Mouse (Mus musculus) CH12.LX (cell line): ENCODE results near the gene Pkib. TPM values are rescaled to one million over a fixed set of nuclear protein-coding genes. Genes with fewer than 3 reads are reported as not detected.

Experiments
- DNase-seq: peaks from one replicate; pipeline ENCODE4 v3.0.0-alpha.2; 2013; ENCODE audit errors: extremely low read depth
- H3K27ac ChIP-seq: 2 replicates; pipeline ENCODE4 v1.5.1; 2012; ENCODE audit warnings: low read depth, mild to moderate bottlenecking, control low read depth, moderate library complexity; ENCODE audit not compliant: insufficient read depth
- H3K27me3 ChIP-seq: replicated peaks from 2 replicates; pipeline ENCODE3; 2012; ENCODE audit warnings: inconsistent platforms
- H3K36me3 ChIP-seq, 2 experiments: replicated peaks in 1 of 2; 2 replicates each; pipeline versions ENCODE3 to v1.6.1; 2012; ENCODE audit warnings: inconsistent platforms in 1 of 2, low read length in 1 of 2, mild to moderate bottlenecking in 1 of 2, mixed read lengths in 1 of 2, moderate library complexity in 1 of 2; ENCODE audit not compliant: control insufficient read depth in 1 of 2, insufficient read depth in 1 of 2
- H3K4me1 ChIP-seq, 2 experiments: 2 replicates each; pipeline ENCODE4 v1.6.1; 2012; ENCODE audit warnings: inconsistent platforms in 1 of 2, moderate library complexity in 1 of 2; ENCODE audit not compliant: insufficient read depth in 2 of 2, control insufficient read depth in 1 of 2
- H3K4me2 ChIP-seq: 2 replicates; pipeline ENCODE4 v1.6.1; 2012; ENCODE audit warnings: low read depth, mild to moderate bottlenecking, control low read depth; ENCODE audit not compliant: poor library complexity, insufficient read depth, severe bottlenecking
- H3K4me3 ChIP-seq, 3 experiments: fragments of 150-350 bp in 1 of 3; sonication (generic) in 1 of 3; replicated peaks in 1 of 3; 2 replicates each; pipeline versions ENCODE3 to v1.5.1; 2011 to 2012; ENCODE audit warnings: low read depth in 2 of 3, low read length in 2 of 3, mild to moderate bottlenecking in 2 of 3, moderate library complexity in 2 of 3, control low read depth in 1 of 3, improper control_type of control experiment in 1 of 3, inconsistent platforms in 1 of 3, mixed read lengths in 1 of 3; ENCODE audit not compliant: poor library complexity in 1 of 3
- H3K79me2 ChIP-seq: replicated peaks from 2 replicates; pipeline ENCODE4 v1.6.1; 2012; ENCODE audit warnings: mild to moderate bottlenecking, moderate library complexity; ENCODE audit not compliant: control insufficient read depth, poor library complexity, insufficient read depth, severe bottlenecking; ENCODE audit errors: extremely low read depth
- H3K9ac ChIP-seq: 2 replicates; pipeline ENCODE4 v1.6.1; 2012; ENCODE audit warnings: low read depth, mild to moderate bottlenecking, control low read depth, moderate library complexity; ENCODE audit not compliant: insufficient read depth
- H3K9me3 ChIP-seq: replicated peaks from 2 replicates; pipeline ENCODE3; 2012; ENCODE audit warnings: low read length, inconsistent platforms, mixed read lengths
- BHLHE40 ChIP-seq: IDR thresholded peaks from 2 replicates; pipeline ENCODE4 v1.6.1; 2011; ENCODE audit warnings: mild to moderate bottlenecking, low read depth, low read length, improper control_type of control experiment
- CHD1 ChIP-seq: IDR thresholded peaks from 2 replicates; pipeline ENCODE4 v1.6.1; 2012; ENCODE audit warnings: low read depth, low read length, improper control_type of control experiment, inconsistent platforms
- CHD2 ChIP-seq: IDR thresholded peaks from 2 replicates; pipeline ENCODE4 v1.6.1; 2011; ENCODE audit warnings: low read length, improper control_type of control experiment
- ELF1 ChIP-seq: IDR thresholded peaks from 2 replicates; pipeline ENCODE4 v1.6.1; 2014; ENCODE audit warnings: low read depth, mild to moderate bottlenecking, inconsistent platforms, low read length, improper control_type of control experiment
- EP300 ChIP-seq: IDR thresholded peaks from 2 replicates; pipeline ENCODE4 v1.6.1; 2011; ENCODE audit warnings: low read length, improper control_type of control experiment
- HCFC1 ChIP-seq: IDR thresholded peaks from 2 replicates; pipeline ENCODE4 v1.6.1; 2012; ENCODE audit warnings: low read depth, mild to moderate bottlenecking, inconsistent platforms, low read length, improper control_type of control experiment
- IRF4 ChIP-seq: IDR thresholded peaks from 2 replicates; pipeline ENCODE4 v1.6.1; 2014; ENCODE audit warnings: low read depth, mild to moderate bottlenecking, inconsistent platforms, low read length, improper control_type of control experiment
- JUN ChIP-seq: IDR thresholded peaks from 2 replicates; pipeline ENCODE4 v1.6.1; 2011; ENCODE audit warnings: low read depth, mild to moderate bottlenecking, low read length, improper control_type of control experiment, moderate library complexity; ENCODE audit not compliant: insufficient read depth
- JUND ChIP-seq: conservative IDR thresholded peaks from 2 replicates; pipeline ENCODE4 v1.6.1; 2011; ENCODE audit warnings: low read depth, low read length, improper control_type of control experiment
- MAFK ChIP-seq: IDR thresholded peaks from 2 replicates; pipeline ENCODE4 v1.6.1; 2011; ENCODE audit warnings: low read length, improper control_type of control experiment; ENCODE audit not compliant: insufficient replicate concordance
- MAZ ChIP-seq: IDR thresholded peaks from 2 replicates; pipeline ENCODE4 v1.6.1; 2012; ENCODE audit warnings: low read depth, mild to moderate bottlenecking, inconsistent platforms, low read length, improper control_type of control experiment, moderate library complexity
- MEF2A ChIP-seq: IDR thresholded peaks from 2 replicates; pipeline ENCODE4 v1.6.1; 2014; ENCODE audit warnings: low read depth, mild to moderate bottlenecking, inconsistent platforms, low read length, improper control_type of control experiment, borderline replicate concordance
- MXI1 ChIP-seq: IDR thresholded peaks from 2 replicates; pipeline ENCODE4 v1.6.1; 2011; ENCODE audit warnings: mild to moderate bottlenecking, low read depth, low read length, improper control_type of control experiment
- NELFE ChIP-seq: IDR thresholded peaks from 2 replicates; pipeline ENCODE4 v1.6.1; 2011; ENCODE audit warnings: low read depth, low read length, improper control_type of control experiment
- NRF1 ChIP-seq: IDR thresholded peaks from 2 replicates; pipeline ENCODE4 v1.6.1; 2014; ENCODE audit warnings: low read depth, mild to moderate bottlenecking, inconsistent platforms, low read length, improper control_type of control experiment, moderate library complexity
- PAX5 ChIP-seq: IDR thresholded peaks from 2 replicates; pipeline ENCODE4 v1.6.1; 2012; ENCODE audit warnings: low read length, inconsistent platforms, mixed read lengths
- POLR2A ChIP-seq: IDR thresholded peaks from 2 replicates; pipeline ENCODE4 v1.6.1; 2011; ENCODE audit warnings: low read depth, mild to moderate bottlenecking, improper control_type of control experiment, low read length
- RAD21 ChIP-seq: IDR thresholded peaks from 2 replicates; pipeline ENCODE4 v1.6.1; 2011; ENCODE audit warnings: low read depth, mild to moderate bottlenecking, low read length, improper control_type of control experiment, moderate library complexity
- SMC3 ChIP-seq: IDR thresholded peaks from 2 replicates; pipeline ENCODE4 v1.6.1; 2011; ENCODE audit warnings: low read depth, low read length, improper control_type of control experiment
- TCF12 ChIP-seq: IDR thresholded peaks from 2 replicates; pipeline ENCODE4 v1.6.1; 2014; ENCODE audit warnings: low read depth, mild to moderate bottlenecking, inconsistent platforms, low read length, improper control_type of control experiment
- UBTF ChIP-seq: IDR thresholded peaks from 2 replicates; pipeline ENCODE4 v1.6.1; 2012; ENCODE audit warnings: low read depth, mild to moderate bottlenecking, inconsistent platforms, low read length, improper control_type of control experiment, moderate library complexity
- USF1 ChIP-seq: IDR thresholded peaks from 2 replicates; pipeline ENCODE4 v1.6.1; 2014; ENCODE audit warnings: low read depth, mild to moderate bottlenecking, inconsistent platforms, low read length, improper control_type of control experiment
- ZC3H11A ChIP-seq: IDR thresholded peaks from 2 replicates; pipeline ENCODE4 v1.6.1; 2012; ENCODE audit warnings: low read depth, mild to moderate bottlenecking, inconsistent platforms, low read length, improper control_type of control experiment
- ZMIZ1 ChIP-seq: IDR thresholded peaks from 2 replicates; pipeline ENCODE4 v1.6.1; 2012; ENCODE audit warnings: low read depth, mild to moderate bottlenecking, inconsistent platforms, low read length, improper control_type of control experiment
- dilution Hi-C: fragments of 300-500 bp; cut with MboI; formaldehyde crosslinking; loops from 2 replicates; pipeline ENCODE4 v1.14.3; 2020; ENCODE audit warnings: low sequenced_read_pairs; ENCODE audit not compliant: extremely low pct_unique_long_range_greater_than_20kb, extremely low pct_ligation_motif_present
- in situ Hi-C: fragments of 300-500 bp; cut with MboI; formaldehyde crosslinking; loops from 3 replicates; pipeline ENCODE4 v1.14.3; 2019; ENCODE audit warnings: low sequenced_read_pairs, low pct_ligation_motif_present, low pct_unique_long_range_greater_than_20kb, mixed read lengths
- polyA plus RNA-seq: library from polyadenylated mRNA; unstranded; fragments of >175 nt; gene quantifications from 2 replicates; pipeline ENCODE4 v1.2.1, GENCODE M21; 2012; ENCODE audit warnings: low read depth; ENCODE audit not compliant: insufficient read length
- total RNA-seq, 2 experiments: library from RNA; depleted of rRNA; stranded (reverse); fragments of 300-350 nt in 1 of 2; fragments of >200 nt in 1 of 2; gene quantifications; 2 replicates each; pipeline ENCODE4 v1.2.3; 2012 to 2014

Pkib gene
- total and polyA plus RNA-seq, 3 experiments, result 1.3 to 4.1 (median 1.9) TPM

GRCm38 (mm10) chr10:57731672-57732071, 99.9 kb downstream of the Pkib start:
- H3K79me2 ChIP-seq, result no peaks in the 10 kb centered on the region
- dilution Hi-C loops, result no loop called here
- no peaks in the 10 kb centered on the region for H3K36me3 ChIP-seq
- TF ChIP-seq JUN (no peak), EP300 (no peak), HCFC1 (no peak), BHLHE40 (no peak), MXI1 (no peak), UBTF (no peak), CHD2 (no peak), CHD1 (no peak), RAD21 (no peak), MAFK (no peak), SMC3 (no peak), MEF2A (no peak), MAZ (no peak), ZMIZ1 (no peak), POLR2A (no peak)
- TF ChIP-seq, all 38 proteins: peak for 0
- in situ Hi-C loops, result loop anchor here (25.0 kb wide), 2 partner anchors 169 to 269 kb away; no protein-coding TSS in a partner anchor
- DNase-seq, result no peak
- Histone ChIP-seq H3K4me1 (peaks cover 0 to 12% of the 10 kb centered on the region in 2 experiments; a peak in 2 of 4 replicates), H3K9ac (no peak overlapping the region), H3K9me3 (no peaks in the 10 kb centered on the region), H3K27me3 (no peaks in the 10 kb centered on the region), H3K27ac (no peak overlapping the region), H3K4me2 (no peak overlapping the region), H3K4me3 (no peak overlapping the region)

- H3K4me1 ChIP-seq, result peaks cover 0 to 7% of the 10 kb centered on the region in 2 experiments; a peak in 2 of 4 replicates
- in situ Hi-C loops, result loop anchor here (25.0 kb wide), 2 partner anchors 178 to 278 kb away; no protein-coding TSS in a partner anchor
- H3K27ac ChIP-seq, result no peak overlapping the region
- H3K79me2 ChIP-seq, result no peaks in the 10 kb centered on the region
- H3K27me3 ChIP-seq, result no peaks in the 10 kb centered on the region
- no peak overlapping the region for H3K9ac ChIP-seq
- H3K9me3 ChIP-seq, result no peaks in the 10 kb centered on the region
- H3K4me2 ChIP-seq, result no peak overlapping the region
- H3K4me3 ChIP-seq, result no peak overlapping the region
- no peak for TF ChIP-seq IRF4
- no peak for TF ChIP-seq NRF1
- TF ChIP-seq ZC3H11A, result no peak
- no peak for TF ChIP-seq CHD2
- TF ChIP-seq TCF12, result no peak
- TF ChIP-seq MAZ, result no peak
- no peak for TF ChIP-seq PAX5
- no peak for TF ChIP-seq USF1
- no peak for TF ChIP-seq NELFE
- TF ChIP-seq POLR2A, result no peak
- no peak for TF ChIP-seq MEF2A
- no peak for TF ChIP-seq MAFK
- TF ChIP-seq ELF1, result no peak
- TF ChIP-seq JUND, result no peak
- no peaks in the 10 kb centered on the region for H3K36me3 ChIP-seq
- no peak for DNase-seq
- dilution Hi-C loops, result no loop called here
These were observed 109.0 kb downstream of the Pkib start for GRCm38 (mm10) chr10:57740733-57741132.
